Mouse (Mus musculus) hindbrain, embryonic 11.5 days (tissue): Measurements from ENCODE around the gene Ccdc106. TPM values are rescaled to one million over a fixed set of nuclear protein-coding genes. Genes with fewer than 3 reads are reported as not detected.

Experiments used
- ATAC-seq: fragments of 200-750 bp; cut with Nextera tagmentation; 2 replicates; pipeline ENCODE4 v1.8.0; 2017; ENCODE audit warnings: mild to moderate bottlenecking, moderate TSS enrichment, moderate library complexity; ENCODE audit not compliant: low FRiP score
- DNase-seq: peaks from one replicate; pipeline ENCODE4 v3.0.0-alpha.2; 2015; ENCODE audit warnings: low spot score
- H3K27ac ChIP-seq: fragments of 300-500 bp; sonication (generic); 2 replicates; pipeline ENCODE4 v1.5.1; 2014; ENCODE audit warnings: mild to moderate bottlenecking, low read depth, low read length
- H3K27me3 ChIP-seq: fragments of 300-500 bp; sonication (generic); 2 replicates; pipeline ENCODE4 v1.6.1; 2014; ENCODE audit warnings: mild to moderate bottlenecking, low read length, moderate library complexity, mixed read lengths; ENCODE audit not compliant: control insufficient read depth, insufficient read depth
- H3K36me3 ChIP-seq: fragments of 300-500 bp; sonication (generic); 2 replicates; pipeline ENCODE4 v1.6.1; 2014; ENCODE audit warnings: mild to moderate bottlenecking, low read length, moderate library complexity, mixed read lengths; ENCODE audit not compliant: control insufficient read depth, insufficient read depth
- H3K4me1 ChIP-seq: fragments of 300-500 bp; sonication (generic); replicated peaks from 2 replicates; pipeline ENCODE4 v1.6.1; 2014; ENCODE audit warnings: low read length, mixed read lengths; ENCODE audit not compliant: control insufficient read depth, insufficient read depth
- H3K4me2 ChIP-seq: fragments of 300-500 bp; sonication (generic); replicated peaks from 2 replicates; pipeline ENCODE4 v1.6.1; 2014; ENCODE audit warnings: mild to moderate bottlenecking, low read depth, low read length
- H3K4me3 ChIP-seq: fragments of 300-500 bp; sonication (generic); 2 replicates; pipeline ENCODE4 v1.5.1; 2014; ENCODE audit warnings: low read depth, low read length
- H3K9ac ChIP-seq: fragments of 300-500 bp; sonication (generic); 2 replicates; pipeline ENCODE4 v1.6.1; 2014; ENCODE audit warnings: low read depth, low read length
- H3K9me3 ChIP-seq: fragments of 300-500 bp; sonication (generic); 2 replicates; pipeline ENCODE4 v1.6.1; 2016; ENCODE audit warnings: low read length; ENCODE audit not compliant: control insufficient read depth
- WGBS: fragments of 180-500 bp; shearing (Covaris S2); extraction: QIAGEN DNeasy Blood & Tissue Kit; methylation state at CpG from one replicate; pipeline ENCODE4 v1.1.7; 2014; 5-methylcytosine and 5-hydroxymethylcytosine counted together
- polyA plus RNA-seq: library from polyadenylated mRNA; unstranded; fragments of >200 nt; fragmentation: Nextera tagmentation; extraction: Ambion mirVana; gene quantifications from 2 replicates; pipeline ENCODE4 v1.2.1, GENCODE M21; 2014

Gene Ccdc106
- 7.2 and 8.6 TPM in 2 replicates for polyA plus RNA-seq

DNA sequence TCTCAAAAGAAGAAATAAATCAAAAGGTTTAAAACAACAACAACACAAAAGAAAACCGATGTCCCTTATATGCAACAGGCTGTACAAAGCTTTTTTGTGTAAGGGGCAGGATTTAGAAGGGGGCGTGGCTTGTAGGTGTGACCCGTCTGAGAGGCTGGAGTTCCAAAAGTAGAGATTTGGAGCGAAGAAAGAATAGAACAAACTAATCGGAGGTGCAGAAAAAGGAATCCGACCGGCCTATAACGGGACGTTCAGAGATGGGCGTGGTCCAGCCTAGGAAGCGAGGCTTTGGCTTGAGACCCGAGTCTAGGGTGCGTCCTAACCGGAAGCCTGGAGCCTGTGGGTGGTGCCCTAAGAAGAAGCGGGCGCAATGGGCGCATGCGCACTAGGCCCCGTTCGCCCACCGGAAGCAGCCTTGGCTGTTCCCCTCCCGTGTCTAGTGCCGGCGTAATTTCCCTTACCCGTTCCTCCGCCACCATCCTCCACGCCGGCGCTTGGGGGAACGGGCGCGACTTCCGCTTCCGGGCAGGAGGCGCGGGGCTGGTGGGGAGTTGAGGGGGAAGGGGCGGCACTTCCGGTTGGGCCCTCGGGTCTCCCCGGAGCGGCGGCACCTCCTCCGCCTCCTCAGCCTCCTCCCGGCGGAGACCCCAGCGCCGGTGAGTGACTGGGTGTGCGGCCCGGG, at the start of gene Ccdc106, which contains the start of gene Zfp865:
Gene Ccdc106, plus strand, starts transcription at position 554 of the 682 bp plus-strand sequence.
Gene Zfp865, plus strand, starts transcription at position 377 of the 682 bp plus-strand sequence.
- peaks cover 4% of the 10 kb centered on the region; the same call in 1 of the 2 replicates for H3K36me3 ChIP-seq
- under 1% methylated on average over 34 of the region's 49 CpGs for WGBS
- peak within 1 kb of the TSS; percentile 90 for H3K27ac ChIP-seq
- peak within 1 kb of the TSS; percentile 81 for H3K4me2 ChIP-seq
- peak within 1 kb of the TSS; percentile 96 for H3K9ac ChIP-seq
- DNase-seq, result peak; percentile 99
- H3K9me3 ChIP-seq, result no peaks in the 10 kb centered on the region
- H3K4me3 ChIP-seq, result peak within 1 kb of the TSS; percentile 87
- H3K27me3 ChIP-seq, result no peaks in the 10 kb centered on the region
- ATAC-seq, result peak; percentile 87
- H3K4me1 ChIP-seq, result 0 out of 2 replicates have a peak, but pooled peaks cover 2% of the 10 kb centered on the region

DNA sequence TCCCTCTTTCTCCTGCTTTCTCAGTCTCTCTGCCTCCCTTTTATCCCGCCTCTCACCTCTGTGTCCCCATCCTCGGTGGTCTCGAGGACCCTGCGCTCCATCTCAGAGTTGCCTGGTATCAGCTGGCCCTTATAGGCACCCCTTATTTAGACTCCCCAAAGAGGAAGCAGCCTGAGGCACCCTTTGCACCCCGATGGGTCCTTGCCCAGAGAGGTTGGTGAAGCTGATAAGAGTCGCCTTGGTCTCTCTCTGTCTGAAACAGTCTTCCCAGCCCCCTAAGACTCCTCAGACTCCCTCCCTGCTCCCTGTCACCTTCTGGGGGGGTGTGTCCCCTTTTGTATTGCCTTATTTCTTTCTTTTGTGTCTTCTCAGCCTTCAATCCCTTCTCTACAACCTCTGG, 49.3 kb upstream of the Ccdc106 start, which contains the start of gene Sbk3:
Gene Sbk3, minus strand, starts transcription at position 101 of the 400 bp plus-strand sequence.
- no peak within 1 kb of the TSS for H3K4me3 ChIP-seq
- ATAC-seq (no peak), DNase-seq (no peak)
- no peak within 1 kb of the TSS for H3K27ac ChIP-seq
- WGBS, result 39% methylated on average over 6 of the region's 6 CpGs
- H3K27me3 ChIP-seq, result no peaks in the 10 kb centered on the region
- no peak within 1 kb of the TSS for H3K4me2 ChIP-seq
- H3K36me3 ChIP-seq, result no peaks in the 10 kb centered on the region
- no peaks in the 10 kb centered on the region for H3K4me1 ChIP-seq
- no peaks in the 10 kb centered on the region for H3K9me3 ChIP-seq
- no peak within 1 kb of the TSS for H3K9ac ChIP-seq

DNA sequence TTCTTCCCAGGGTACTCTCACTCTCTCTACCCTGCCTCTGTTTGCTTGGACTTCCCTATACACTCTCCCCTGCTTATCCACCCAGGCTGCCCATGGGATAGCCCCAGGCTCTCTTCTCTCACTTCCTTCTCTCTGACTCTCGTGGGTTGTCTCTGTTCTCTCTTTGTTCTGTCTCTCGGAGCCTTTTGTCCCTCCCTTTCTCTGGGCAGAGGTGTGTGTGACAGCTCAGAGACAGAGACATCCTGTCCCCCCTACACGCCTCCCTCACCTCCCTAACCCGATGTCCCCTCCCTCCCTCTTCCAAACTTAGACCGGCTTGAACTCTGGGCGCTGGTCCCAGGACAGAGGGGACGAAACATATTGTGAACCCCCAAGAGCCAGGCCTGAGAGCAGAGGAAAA, 48.6 kb upstream of the Ccdc106 start:
- 28% methylated on average over 7 of the region's 7 CpGs for WGBS
- H3K4me1 ChIP-seq, result no peaks in the 10 kb centered on the region
- H3K4me3 ChIP-seq, result no peak overlapping the region
- H3K27me3 ChIP-seq, result no peaks in the 10 kb centered on the region
- no peak overlapping the region for H3K4me2 ChIP-seq
- H3K27ac ChIP-seq, result no peak overlapping the region
- no peaks in the 10 kb centered on the region for H3K36me3 ChIP-seq
- no peak overlapping the region for H3K9ac ChIP-seq
- H3K9me3 ChIP-seq, result no peaks in the 10 kb centered on the region
- DNase-seq (no peak), ATAC-seq (no peak)

DNA sequence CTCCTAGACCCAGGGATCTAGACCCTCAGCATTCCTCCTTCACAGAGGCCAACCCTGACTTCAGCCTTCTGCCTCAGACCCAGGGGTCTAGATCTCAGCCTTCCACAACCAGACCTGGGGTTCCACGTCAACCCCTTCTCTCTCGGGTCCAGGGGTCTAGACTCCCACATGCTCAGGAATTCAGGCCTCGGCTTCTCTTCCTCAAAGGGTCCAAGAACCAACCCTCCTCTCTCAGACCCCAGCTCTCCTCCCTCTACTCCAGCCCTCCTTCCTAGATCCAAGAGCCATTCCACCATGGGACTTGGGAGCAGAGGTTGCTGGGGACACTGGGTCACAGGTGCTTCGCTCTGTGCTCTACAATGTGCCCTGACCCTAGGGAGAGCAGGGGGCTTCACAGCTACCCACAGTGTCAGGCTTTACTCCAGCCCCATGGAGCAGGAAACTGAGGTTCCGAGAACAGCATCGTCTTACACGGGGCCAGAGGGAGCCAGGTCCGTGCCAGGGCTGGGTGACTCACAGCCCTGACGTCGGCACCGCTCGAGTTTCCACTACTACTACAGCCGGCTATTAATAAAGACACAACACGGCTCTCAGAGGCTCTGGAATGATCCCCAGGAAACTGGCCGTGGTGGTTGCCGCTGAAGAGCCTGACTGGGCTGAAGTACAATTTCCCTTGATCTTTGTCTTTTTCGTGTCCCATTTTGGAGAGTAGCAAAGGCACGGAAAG, 47.9 kb upstream of the Ccdc106 start:
- WGBS, result 79% methylated on average over 18 of the region's 18 CpGs
- no peaks in the 10 kb centered on the region for H3K36me3 ChIP-seq
- no peak for DNase-seq
- ATAC-seq, result no peak
- no peak overlapping the region for H3K9ac ChIP-seq
- no peak overlapping the region for H3K27ac ChIP-seq
- no peaks in the 10 kb centered on the region for H3K9me3 ChIP-seq
- H3K4me2 ChIP-seq, result no peak overlapping the region
- no peaks in the 10 kb centered on the region for H3K4me1 ChIP-seq
- no peak overlapping the region for H3K4me3 ChIP-seq
- H3K27me3 ChIP-seq, result no peaks in the 10 kb centered on the region

DNA sequence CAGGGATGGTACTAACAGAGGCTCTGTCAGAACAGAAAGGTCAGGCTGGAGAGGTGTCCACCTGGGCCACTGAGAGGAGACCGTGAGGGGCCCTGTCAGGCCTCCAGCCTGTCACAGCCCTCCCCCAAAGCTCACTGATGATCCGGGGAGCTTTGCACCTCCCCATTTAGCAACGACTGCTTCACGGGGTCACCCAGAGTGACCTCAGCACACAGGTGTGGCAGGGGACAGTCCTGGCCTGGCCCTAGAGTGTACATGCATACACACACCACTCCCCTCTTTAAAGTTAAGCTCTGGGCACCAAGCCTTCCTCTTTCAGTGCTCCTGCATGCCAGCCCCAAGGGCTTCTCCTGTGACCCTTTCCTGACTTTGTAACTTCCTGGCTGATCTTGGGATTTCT, 44.9 kb upstream of the Ccdc106 start:
- H3K4me2 ChIP-seq, result no peak overlapping the region
- H3K9ac ChIP-seq, result no peak overlapping the region
- 63% methylated on average over 4 of the region's 4 CpGs for WGBS
- no peaks in the 10 kb centered on the region for H3K9me3 ChIP-seq
- no peaks in the 10 kb centered on the region for H3K27me3 ChIP-seq
- DNase-seq, result no peak
- H3K27ac ChIP-seq, result no peak overlapping the region
- H3K4me3 ChIP-seq, result no peak overlapping the region
- no peaks in the 10 kb centered on the region for H3K36me3 ChIP-seq
- no peaks in the 10 kb centered on the region for H3K4me1 ChIP-seq
- no peak for ATAC-seq

DNA sequence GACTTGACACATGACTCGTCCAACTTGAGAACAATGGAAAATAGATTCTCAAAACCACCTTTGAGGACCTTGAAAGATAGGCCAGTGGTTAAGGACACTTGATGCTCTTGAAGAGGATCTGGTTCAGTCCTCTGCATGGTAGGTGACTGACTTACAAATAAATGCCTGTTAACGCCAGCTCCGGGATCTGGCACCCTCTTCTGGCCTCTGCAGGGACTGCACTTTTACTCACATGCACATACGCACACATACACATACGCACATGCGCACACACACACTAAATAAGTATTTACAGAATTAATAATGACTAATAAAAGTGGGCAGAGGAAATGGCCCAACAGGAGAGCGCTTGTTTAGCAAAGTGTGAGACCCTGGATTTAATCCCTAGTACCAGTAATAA, 43.5 kb upstream of the Ccdc106 start:
- Histone ChIP-seq H3K9ac (no peak overlapping the region), H3K4me3 (no peak overlapping the region), H3K27me3 (no peaks in the 10 kb centered on the region), H3K4me1 (no peaks in the 10 kb centered on the region), H3K36me3 (no peaks in the 10 kb centered on the region), H3K4me2 (no peak overlapping the region), H3K9me3 (no peaks in the 10 kb centered on the region), H3K27ac (no peak overlapping the region)
- WGBS, result 95% methylated on average over 7 of the region's 7 CpGs
- DNase-seq (no peak), ATAC-seq (no peak)

DNA sequence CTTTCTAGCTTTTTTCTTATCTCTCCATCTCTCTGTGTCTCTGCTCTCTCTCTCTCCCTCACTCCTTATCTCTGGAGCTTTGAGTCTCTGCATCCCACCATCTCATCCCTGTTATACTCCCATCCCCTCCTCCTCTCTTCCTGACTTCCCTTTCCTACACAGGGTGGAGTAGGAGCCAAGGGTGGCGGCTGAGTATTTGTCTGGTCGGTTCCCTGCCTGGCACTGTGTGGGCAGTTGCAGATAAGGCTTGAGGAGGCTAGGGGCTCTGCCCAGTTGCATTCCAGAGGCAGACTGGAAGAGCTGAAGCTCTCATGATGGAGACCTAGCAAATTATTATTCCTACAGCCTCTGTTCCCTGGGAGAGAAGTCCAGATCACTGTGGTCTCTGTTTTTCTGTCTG, 32.1 kb upstream of the Ccdc106 start:
- H3K27ac ChIP-seq, result no peak overlapping the region
- ATAC-seq (no peak), DNase-seq (no peak)
- H3K4me3 ChIP-seq, result no peak overlapping the region
- H3K36me3 ChIP-seq, result peaks cover 3% of the 10 kb centered on the region; the same call in 1 of the 2 replicates
- H3K27me3 ChIP-seq, result peaks cover 3% of the 10 kb centered on the region; the same call in 1 of the 2 replicates
- no peaks in the 10 kb centered on the region for H3K9me3 ChIP-seq
- no peak overlapping the region for H3K9ac ChIP-seq
- 72% methylated on average over 2 of the region's 2 CpGs for WGBS
- peaks cover 1% of the 10 kb centered on the region; the same call in 1 of the 2 replicates for H3K4me1 ChIP-seq
- H3K4me2 ChIP-seq, result no peak overlapping the region

DNA sequence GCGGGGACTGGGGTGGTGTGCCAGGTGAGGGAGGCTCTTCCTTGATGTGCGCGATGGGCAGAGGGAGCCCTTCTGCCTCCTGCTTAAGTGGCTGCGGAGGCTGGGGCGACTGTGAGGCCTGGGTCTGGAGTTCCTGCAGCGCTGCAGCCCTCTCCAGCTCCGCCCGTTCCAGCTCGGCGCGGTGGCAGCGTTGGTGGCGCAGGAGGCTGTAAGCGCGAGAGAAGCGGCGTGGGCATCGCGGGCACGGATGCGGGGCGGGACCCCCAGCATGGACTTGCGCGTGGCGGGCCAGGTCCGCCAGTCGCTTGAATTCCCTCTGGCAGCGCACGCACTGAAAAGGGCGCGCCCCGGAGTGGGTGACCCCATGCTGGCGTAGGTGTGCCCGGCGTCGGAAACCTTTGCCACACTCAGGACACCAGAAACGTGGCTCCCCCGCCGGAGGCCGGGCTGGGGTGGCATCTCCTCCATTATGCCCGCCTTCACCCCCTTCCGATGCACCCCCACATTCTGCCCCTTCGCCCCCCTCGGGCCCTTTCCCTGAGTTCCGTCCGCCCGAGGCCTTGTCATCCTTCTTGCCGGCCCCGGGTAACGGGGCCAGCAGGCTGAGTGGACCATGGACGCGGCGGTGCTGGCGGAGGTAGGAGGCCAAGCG, 26.9 kb upstream of the Ccdc106 start:
- 32% methylated on average over 47 of the region's 55 CpGs for WGBS
- Histone ChIP-seq H3K4me1 (peaks cover 18% of the 10 kb centered on the region; the same call in 1 of the 2 replicates), H3K9ac (0 out of 2 replicates have a peak overlapping the region, but pooled peaks have one; percentile 31)

More for the DNA sequence above, 26.9 kb upstream of the Ccdc106 start:
- Histone ChIP-seq H3K36me3 (peaks cover 3% of the 10 kb centered on the region; the same call in 1 of the 2 replicates), H3K4me3 (peak overlapping the region; percentile 67; the same call in 1 of the 2 replicates), H3K27me3 (peaks cover 19% of the 10 kb centered on the region), H3K27ac (no peak overlapping the region), H3K9me3 (no peaks in the 10 kb centered on the region), H3K4me2 (peak overlapping the region; percentile 71)
- DNase-seq (no peak), ATAC-seq (no peak)
